Mouse (Mus musculus) cerebellum, adult 9-11 months (tissue): ENCODE data around the gene Gatd1.
"Not testable (repeated sequence)": the region's sequence is repeated elsewhere in the genome, so short reads cannot be mapped to it uniquely, and the experiment has no call there.

Experiments used
- DNase-seq: peaks from one replicate; pipeline ENCODE4 v3.0.0; 2022

Gene Gatd1

GRCm38 (mm10) chr7:141426948-141427730 lies 13.2 kb upstream of the Gatd1 start:
- peak; percentile 57 for DNase-seq

- no peak for DNase-seq
Observed at GRCm38 (mm10) chr7:141423811-141424210, 9.9 kb upstream of the Gatd1 start.

DNA sequence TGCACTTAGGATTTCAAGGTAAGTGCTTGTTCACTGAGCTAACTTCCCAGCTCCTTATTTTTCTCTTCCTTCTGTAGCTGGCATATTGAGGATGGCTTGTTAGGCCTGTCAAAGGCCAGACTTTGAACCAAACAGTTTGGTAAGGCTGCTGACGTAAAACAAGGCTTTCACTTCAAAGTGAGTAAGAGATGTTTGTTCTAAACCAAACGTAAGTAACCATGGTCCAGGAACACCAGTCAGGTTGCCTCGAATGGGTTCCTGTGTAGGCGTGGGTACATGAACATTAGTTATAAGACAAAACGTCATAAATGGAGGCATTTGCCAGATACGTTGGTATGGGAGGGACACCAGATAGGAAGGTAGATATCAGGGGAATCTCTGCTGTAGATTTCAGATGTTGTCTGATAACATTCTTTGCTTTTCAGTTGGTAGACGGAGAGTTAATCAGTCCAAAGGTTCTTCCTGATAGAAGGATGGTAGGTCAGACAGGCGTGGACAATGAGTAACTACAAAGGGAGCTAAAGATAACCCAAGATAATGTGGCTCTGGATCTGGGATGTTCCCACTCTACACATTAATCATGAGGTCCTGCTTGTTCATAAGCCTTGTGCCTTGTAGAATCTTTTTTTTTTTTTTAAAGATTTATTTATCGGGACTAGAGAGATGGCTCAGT lies 6.2 kb upstream of the Gatd1 start:
- DNase-seq: no peak

DNA sequence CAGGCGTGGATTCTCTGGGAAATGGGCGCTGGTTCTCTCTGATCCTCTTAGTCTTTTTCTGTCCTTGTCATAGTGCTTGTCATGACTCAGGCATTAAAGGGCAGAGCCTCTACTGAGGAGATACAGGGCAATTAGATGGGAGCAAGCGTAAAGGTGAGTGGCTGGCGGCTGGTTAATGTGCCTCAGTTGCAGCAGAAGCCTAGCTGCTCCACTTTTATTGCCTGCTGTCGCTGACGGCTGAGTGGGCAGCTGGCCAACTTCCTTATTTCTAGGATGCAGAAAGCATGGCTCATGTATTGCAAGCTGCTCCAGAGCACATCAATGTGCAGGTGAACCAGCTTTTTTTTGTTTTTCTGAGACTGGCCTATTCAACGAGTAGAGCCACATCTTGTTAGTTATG lies 5.0 kb upstream of the Gatd1 start:
- DNase-seq: peak; percentile 57

GRCm38 (mm10) chr7:141417731-141418681 lies 4.1 kb upstream of the Gatd1 start:
- DNase-seq: no peak

DNA sequence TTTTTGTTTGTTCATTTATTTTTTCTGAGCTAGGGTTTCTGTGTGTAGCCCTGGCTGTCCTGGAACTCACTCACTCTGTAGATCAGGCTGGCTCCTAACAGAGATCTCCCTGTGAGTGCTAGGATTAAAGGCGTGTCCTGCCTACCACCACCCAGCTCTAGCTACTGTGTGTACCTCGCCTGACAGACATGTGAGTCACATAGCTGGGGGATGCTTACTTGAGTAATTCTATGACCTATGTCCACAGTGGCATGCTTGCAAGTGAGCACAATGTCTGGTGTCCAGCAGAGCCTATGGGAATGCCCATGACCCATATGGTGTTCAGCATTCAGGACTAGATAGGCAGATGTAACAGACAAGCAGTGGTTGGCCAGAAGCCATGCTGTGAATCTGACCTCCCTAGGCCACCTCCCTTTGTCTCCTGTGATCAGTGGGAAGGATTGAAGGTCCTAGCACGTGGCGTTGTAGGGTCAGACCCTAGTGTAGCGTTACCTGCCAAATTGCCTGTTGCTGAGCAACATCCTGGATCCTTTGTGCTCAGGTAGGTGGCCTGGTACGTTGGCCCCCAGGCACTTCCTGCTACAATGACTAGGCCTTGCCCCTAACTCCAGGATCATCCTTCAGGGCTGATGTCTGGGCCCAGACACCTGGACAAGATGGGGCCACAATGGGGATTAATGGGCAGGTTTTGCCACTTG lies 2.4 kb upstream of the Gatd1 start:
- peak; percentile 57 for DNase-seq

- DNase-seq: peak; percentile 70
Observed at GRCm38 (mm10) chr7:141413331-141413730, 605 bp downstream of the Gatd1 start.

- peak; percentile 51 for DNase-seq
Observed at GRCm38 (mm10) chr7:141411667-141412066, 2.3 kb downstream of the Gatd1 start.

- peak; percentile 61 for DNase-seq
Observed at GRCm38 (mm10) chr7:141410631-141411030, 3.3 kb downstream of the Gatd1 start.

- DNase-seq: peak; percentile 95
Observed at GRCm38 (mm10) chr7:141408833-141409232, 5.1 kb downstream of the Gatd1 start.

DNA sequence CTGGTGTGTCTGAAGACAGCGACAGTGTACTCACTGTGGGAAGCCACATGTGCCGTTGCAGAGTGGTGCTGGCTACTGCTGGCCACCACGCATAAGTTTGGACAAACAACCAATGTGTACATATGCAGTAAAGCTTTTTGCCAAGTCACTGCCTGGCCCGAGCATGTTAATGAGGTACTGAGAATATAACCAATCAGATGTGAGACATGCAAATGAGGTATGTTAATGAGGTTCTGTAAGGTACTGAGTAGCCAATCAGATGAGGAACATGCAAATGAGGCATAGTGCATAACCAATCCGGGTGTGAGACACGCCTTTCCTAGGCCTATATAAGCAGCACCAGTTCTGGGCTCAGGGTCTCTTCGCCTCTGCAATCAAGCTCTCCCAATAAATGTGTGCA lies 6.3 kb downstream of the Gatd1 start:
- DNase-seq: not testable (repeated sequence)

DNA sequence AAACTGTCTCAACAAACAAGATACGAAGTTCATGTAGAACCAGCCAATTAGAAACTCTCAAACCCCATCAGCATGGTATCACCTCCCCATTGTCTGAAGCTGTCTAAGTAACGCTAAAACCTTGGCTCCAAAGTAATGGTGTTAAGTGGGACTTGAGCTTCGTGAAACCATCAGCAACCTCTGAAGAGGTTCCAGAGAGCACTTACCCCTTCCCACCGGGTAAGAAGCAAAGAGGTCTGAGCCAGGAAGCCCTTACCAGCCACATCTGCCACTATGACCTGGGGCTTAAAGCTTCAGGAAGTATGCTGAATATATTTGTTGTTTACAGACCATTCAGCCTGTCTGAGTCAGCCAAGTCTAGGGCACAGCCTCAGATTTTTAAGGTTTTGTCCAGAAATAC lies 8.5 kb downstream of the Gatd1 start:
- no peak for DNase-seq

DNA sequence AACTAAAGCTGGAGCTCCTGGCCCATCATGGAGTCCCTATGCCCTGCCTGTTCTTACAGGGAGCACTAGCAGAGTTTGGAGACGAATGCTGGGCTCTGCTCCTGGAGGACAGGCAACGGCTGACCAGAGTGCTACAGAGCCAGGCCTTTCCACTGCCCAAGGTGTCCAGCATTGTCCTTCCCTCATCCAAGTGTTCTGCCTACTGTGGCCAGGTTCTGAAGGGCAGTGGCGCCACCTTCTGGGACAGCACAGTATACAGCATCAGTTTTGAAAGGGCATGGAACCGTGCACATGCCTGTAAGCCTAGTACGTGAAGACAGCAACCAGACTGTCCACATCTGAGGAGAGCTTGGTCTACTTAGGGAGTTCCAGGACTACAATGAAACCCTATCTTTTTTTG lies 10.6 kb downstream of the Gatd1 start:
- peak; percentile 70 for DNase-seq

GRCm38 (mm10) chr7:141395348-141395747 lies 18.6 kb downstream of the Gatd1 start:
- no peak for DNase-seq

DNA sequence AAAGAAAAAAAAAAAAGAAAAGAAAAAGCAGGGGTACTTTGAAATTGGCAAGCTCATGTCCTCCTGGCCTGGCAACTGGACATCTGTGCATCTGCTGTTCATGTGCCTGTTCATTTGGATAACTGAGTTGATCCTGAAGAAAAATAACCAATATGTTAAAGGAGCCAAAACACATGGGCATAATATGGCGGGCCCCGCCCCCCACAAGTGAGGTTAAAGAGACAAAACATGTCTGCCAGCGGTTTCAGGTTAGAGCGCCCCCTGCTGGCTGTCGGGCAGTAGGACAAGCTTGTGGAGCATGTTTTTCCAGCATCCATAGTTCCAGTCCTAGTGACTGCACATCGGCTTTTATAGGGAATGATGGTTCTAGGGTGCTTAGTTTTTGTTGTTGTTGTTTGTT lies 19.2 kb downstream of the Gatd1 start:
- DNase-seq: peak; percentile 60

DNA sequence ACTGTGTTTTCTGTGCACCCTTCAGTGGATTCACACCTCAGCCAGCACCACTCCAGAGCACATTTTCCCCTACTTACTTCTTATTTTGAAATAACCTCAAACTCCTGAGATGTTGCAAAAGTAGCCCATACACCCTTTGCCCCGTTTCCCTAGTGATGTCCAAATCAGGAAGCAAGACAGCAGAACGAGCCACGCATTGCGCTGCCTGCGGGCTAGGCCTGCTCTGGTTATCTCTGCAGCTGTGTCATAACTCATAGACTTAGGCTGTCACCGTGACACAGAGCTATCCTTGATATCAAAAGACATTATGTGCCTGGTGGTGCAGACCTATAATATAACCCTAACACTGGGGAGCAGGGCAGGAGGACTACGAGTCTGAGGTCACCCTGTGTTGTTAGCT lies 19.8 kb downstream of the Gatd1 start:
- DNase-seq: no peak

DNA sequence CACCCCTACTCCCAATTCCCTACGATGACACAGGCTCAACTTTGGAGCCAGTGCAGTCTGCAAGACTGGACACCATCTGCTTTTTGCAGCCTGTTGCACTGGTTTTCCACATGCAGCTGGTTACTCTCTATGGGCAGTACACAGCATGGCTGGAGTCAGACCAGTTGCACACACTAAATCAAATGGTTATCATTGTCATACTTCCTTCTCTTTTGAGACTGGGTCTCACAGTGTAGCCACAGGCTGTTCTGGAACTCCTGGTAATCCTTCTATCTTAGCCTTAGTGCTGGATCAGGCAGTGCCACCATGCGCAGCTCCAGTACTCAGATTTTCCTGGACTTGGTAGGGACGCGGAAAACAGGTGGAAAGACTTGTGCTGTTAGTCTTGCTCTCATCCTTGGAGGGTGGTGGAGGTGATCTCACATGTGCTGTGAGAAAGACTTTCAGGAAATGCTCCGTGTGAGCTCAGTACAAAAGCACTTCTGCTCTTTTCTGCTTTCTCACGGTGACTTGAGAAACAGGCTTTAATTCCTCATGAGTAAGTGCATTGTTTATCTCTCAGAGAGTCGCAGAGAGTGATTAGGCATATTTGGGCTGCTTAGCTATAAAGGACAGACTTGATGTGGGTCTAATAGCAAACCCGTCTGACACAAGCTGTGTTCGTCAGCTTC lies 21.2 kb downstream of the Gatd1 start:
- no peak for DNase-seq

DNA sequence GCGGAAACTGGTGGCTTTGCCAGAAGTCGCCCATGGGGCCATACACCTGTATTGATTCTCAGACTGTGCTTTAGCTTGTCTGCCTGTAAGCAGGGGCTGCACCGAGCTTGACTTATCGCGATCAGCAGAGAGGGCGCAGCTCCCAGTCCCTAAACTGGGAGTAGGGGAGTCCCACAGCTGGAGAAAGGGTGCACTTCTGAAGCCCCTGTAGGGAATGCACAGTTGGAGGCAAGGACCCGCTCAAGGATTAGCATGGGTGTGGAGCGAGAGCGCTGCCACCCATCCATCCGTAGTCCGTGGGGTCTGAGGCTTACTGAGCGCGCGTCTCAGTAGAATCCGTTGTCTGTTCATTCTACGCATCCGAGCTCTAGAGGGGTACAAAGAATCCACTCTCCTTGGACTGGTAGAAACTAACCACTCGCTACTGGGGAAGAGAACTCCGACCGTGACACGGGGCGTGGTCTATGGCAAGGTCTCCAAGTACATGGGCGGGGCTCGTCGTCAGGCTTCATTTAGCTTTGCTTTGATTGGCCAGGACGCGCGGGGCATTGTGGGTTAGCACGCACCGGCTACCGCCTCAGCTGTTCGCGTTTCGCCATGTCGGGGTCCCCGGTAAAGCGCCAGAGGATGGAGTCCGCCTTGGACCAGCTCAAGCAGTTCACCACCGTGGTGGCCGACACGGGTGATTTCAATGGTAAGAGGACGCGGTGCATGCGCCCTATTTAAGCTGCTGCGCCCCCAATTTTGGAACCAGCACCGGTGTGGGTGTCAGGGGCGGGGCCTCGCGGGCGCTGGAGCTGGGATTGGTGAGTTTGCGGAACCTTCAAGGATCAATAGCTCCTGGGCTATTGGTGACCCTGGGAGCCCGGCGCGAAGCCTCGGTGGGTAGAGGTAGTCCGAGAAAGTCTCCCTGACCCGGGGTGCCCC lies 22.0 kb downstream of the Gatd1 start, which contains the start of gene Taldo1:
Gene Taldo1 (plus strand): TSS at position 575 of the 927 bp plus-strand sequence.
- DNase-seq: peak; percentile 94

DNA sequence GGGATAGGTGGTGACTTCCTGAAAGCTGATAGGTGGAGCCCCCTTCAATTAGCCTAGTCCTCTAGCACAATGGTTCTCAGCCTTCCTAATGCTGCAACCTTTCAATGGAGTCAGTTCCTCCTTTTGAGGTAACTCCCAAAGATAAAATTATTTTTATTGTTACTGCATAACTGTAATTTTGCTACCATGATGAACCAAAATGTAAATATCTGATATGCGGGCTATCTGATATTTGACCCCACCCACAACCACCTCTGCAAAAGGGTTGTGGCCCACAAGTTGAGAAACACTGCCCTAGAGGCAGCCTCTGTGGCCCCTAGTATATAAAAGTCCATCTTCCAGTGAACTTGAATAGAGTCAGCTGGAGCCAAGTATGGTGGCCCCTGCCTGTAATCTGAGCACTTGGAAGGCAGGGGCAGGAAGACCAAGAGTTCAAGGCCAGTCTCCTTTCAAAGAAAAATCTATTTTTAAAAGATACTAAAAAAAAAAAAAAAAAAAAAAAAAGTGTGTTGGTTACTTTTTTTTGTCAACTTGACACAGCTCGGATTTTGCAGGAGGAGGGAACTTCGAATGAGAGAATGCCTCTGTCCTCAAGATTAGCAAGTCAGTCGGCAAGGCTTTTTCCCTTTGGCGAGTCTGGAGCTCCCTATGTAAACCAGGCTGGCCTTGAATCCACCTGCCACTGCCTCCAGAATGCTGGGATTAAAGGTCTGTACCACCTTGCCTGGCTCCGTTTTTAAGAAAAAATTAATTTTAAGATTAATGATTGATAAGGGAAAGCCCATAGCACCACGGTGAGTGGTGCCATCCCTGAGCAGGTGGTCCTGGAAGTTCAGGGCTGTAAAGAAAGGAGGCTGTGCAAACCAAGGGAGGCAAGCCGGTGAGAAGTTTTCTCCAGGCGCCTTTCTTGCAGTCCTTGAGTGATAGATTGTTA lies 23.3 kb downstream of the Gatd1 start:
- no peak for DNase-seq
